Mouse (Mus musculus): ENCODE measurements at regions not wholly inside any gene's neighbourhood (a gene's known extent, or its start where the extent isn't known, plus 50 kb on each side); places are given as distances from the start of the nearest gene placed in this dataset.

GRCm38 (mm10) chr4:142789048-142789447 is 423.7 kb downstream of the Prdm2 start:
- TF ChIP-seq CHD2 (IDR thresholded peaks at IDR 0.05; ENCODE audit: low read length) (no peak), CTCF (conservative IDR thresholded peaks at IDR 0.05 in 1 of 2, IDR thresholded peaks at IDR 0.05 in 1 of 2; ENCODE audit: low read depth in 2 of 2, low read length in 2 of 2) (no peak), POLR2A (IDR thresholded peaks at IDR 0.05; ENCODE audit: low read depth, low read length) (no peak), E2F4 (IDR thresholded peaks at IDR 0.05; ENCODE audit: insufficient replicate concordance, low read depth, low read length) (no peak)

Measured in CH12.LX (cell line).